Mouse (Mus musculus) B cell, adult 2 months (primary cell): ENCODE measurements around the gene Olfr545.
A peak's percentile ranks its signal among the peaks of the same experiment; 100 is the strongest.

Experiments used
- DNase-seq, 2 experiments: peaks; one replicate each; pipeline ENCODE4 v3.0.0; 2022

The Olfr545 gene

GRCm38 (mm10) chr7:102478425-102478824 lies 20.9 kb downstream of the Olfr545 start:
- DNase-seq = no peak

- no peak for DNase-seq
Measured at GRCm38 (mm10) chr7:102477377-102477776, 22.0 kb downstream of the Olfr545 start.

GRCm38 (mm10) chr7:102476601-102477000 lies 22.8 kb downstream of the Olfr545 start:
- no peak for DNase-seq

- no peak for DNase-seq
Measured at GRCm38 (mm10) chr7:102472675-102473074, 26.7 kb downstream of the Olfr545 start.

GRCm38 (mm10) chr7:102467566-102467965 lies 31.8 kb downstream of the Olfr545 start:
- no peak for DNase-seq

- peak; percentile 24 to 26 for DNase-seq
Measured at GRCm38 (mm10) chr7:102458618-102459380, 40.6 kb downstream of the Olfr545 start.

GRCm38 (mm10) chr7:102446438-102446837 lies 52.9 kb downstream of the Olfr545 start:
- no peak for DNase-seq

GRCm38 (mm10) chr7:102444301-102444700 lies 55.1 kb downstream of the Olfr545 start:
- DNase-seq = no peak

- DNase-seq = no peak
Measured at GRCm38 (mm10) chr7:102442432-102442831, 56.9 kb downstream of the Olfr545 start.

GRCm38 (mm10) chr7:102441657-102442391 lies 57.5 kb downstream of the Olfr545 start, which contains the start of gene Rrm1:
Gene Rrm1, plus strand, starts transcription at chr7:102441695.
- peak; percentile 90 to 91 for DNase-seq
